Mouse (Mus musculus): ENCODE results near the gene Msx3. TPM values are rescaled to one million over a fixed set of nuclear protein-coding genes. Genes with fewer than 3 reads are reported as not detected.

The Msx3 gene
- polyA plus RNA-seq, 1 experiment from 2014 or later: not detected

GRCm38 (mm10) chr7:140006861-140007611 lies 41.9 kb downstream of the Msx3 start:
- Histone ChIP-seq H3K9ac (no peak overlapping the region), H3K27me3 (no peaks in the 10 kb centered on the region), H3K4me1 (no peaks in the 10 kb centered on the region), H3K4me3 (no peak overlapping the region), H3K36me3 (peaks cover 78% of the 10 kb centered on the region), H3K9me3 (no peaks in the 10 kb centered on the region), H3K27ac (no peak overlapping the region), H3K4me2 (replicated peaks) (no peak overlapping the region)
- ATAC-seq (ENCODE audit: low FRiP score, low read depth): no peak
- 93% methylated on average over 9 of the region's 9 CpGs for WGBS

- WGBS: 94% methylated on average over 8 of the region's 8 CpGs
- Histone ChIP-seq H3K9me3 (no peaks in the 10 kb centered on the region), H3K36me3 (peaks cover 84% of the 10 kb centered on the region), H3K4me1 (no peaks in the 10 kb centered on the region), H3K27me3 (no peaks in the 10 kb centered on the region), H3K9ac (no peak overlapping the region), H3K4me2 (replicated peaks) (no peak overlapping the region), H3K27ac (no peak overlapping the region), H3K4me3 (no peak overlapping the region)
- no peak for ATAC-seq (ENCODE audit: low FRiP score, low read depth)
Measured at GRCm38 (mm10) chr7:140004666-140005065, 44.2 kb downstream of the Msx3 start.

DNA sequence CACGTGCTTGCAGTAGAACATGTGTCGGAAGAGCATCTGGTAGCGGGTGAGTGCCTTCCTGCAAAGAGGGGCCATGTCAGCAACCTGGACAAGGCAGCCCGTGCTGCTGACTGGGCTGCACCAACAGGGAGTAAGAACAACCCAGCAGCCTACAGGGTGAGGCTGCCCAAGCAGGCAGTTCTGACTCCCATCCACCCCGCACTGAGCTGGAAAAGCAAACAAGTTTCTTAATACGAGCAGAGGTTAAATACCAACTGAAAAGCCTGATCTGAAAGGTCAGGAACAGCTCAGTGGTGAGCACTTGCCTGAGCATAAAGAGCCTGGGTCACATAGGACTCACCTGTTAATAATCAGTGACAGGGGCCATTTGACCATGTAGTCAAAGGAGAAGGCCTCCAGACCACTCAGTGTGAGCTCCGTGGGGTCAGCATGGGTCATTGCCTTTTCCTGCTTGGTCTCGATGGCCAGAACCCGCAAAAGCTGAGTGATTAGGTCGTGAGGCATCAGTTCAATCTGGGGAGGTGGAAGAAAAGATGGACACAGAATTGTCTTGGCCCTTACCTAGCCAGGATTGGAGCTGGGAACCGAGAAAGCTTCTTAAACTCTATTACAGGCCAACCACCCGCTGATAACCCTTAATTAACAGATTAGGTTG lies 47.7 kb downstream of the Msx3 start:
- no peak overlapping the region for H3K9ac ChIP-seq
- H3K4me1 ChIP-seq: no peaks in the 10 kb centered on the region
- H3K4me3 ChIP-seq: no peak overlapping the region
- WGBS: 60% methylated on average over 12 of the region's 12 CpGs
- H3K9me3 ChIP-seq: no peaks in the 10 kb centered on the region
- H3K36me3 ChIP-seq: peaks cover 95% of the 10 kb centered on the region
- ATAC-seq (ENCODE audit: low FRiP score, low read depth): no peak
- H3K27me3 ChIP-seq: no peaks in the 10 kb centered on the region
- H3K27ac ChIP-seq: no peak overlapping the region
- H3K4me2 ChIP-seq (replicated peaks): no peak overlapping the region

DNA sequence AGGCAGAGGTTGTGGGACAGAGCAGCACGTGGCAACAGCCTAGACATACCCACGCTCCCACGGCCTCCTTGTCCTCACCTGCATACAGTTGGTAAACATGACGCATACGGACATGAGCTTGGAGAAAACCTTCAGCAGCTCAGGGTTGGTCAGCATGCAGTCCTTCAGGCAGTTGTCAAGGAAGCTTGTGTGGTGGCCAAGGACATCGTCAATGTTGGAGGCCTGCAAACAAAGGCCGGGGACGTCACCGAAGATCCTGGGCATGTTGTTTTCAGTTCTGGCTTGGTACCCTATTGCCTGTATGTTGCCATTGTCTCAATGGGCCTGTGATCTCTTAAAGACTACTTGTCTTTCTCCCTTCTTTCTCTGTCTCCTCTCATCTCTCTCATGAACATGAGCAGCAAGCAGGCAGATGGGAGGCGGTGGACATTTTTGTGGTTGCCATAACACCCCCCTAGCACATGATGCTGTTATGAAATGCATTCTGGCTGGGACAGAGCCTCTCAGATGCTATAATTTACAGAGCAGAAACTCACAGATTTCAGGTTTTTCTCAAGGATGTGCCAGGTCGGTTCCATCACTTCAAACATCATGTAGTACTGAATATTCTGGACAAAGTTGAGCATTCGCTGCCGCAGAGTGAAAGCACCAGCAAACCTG lies 50.1 kb downstream of the Msx3 start:
- Histone ChIP-seq H3K4me3 (no peak overlapping the region), H3K27me3 (no peaks in the 10 kb centered on the region), H3K9me3 (no peaks in the 10 kb centered on the region), H3K36me3 (peaks cover 96% of the 10 kb centered on the region), H3K9ac (no peak overlapping the region), H3K27ac (no peak overlapping the region), H3K4me1 (no peaks in the 10 kb centered on the region), H3K4me2 (replicated peaks) (no peak overlapping the region)
- ATAC-seq (ENCODE audit: low FRiP score, low read depth): no peak
- 98% methylated on average over 13 of the region's 13 CpGs for WGBS

Other genes starting within 250 kb of the Msx3 start
- gene Adgra1, start 214.9 kb downstream of the Msx3 start, polyA plus RNA-seq (2015; fragmentation: Nextera tagmentation; extraction: Ambion mirVana): 0.05 and 0.13 TPM in 2 replicates
- 0.11 and 0.20 TPM in 2 replicates for gene Kndc1, start 154.4 kb downstream of the Msx3 start, polyA plus RNA-seq (2015; fragmentation: Nextera tagmentation; extraction: Ambion mirVana)
- gene Utf1, start 105.3 kb downstream of the Msx3 start, polyA plus RNA-seq (2015; fragmentation: Nextera tagmentation; extraction: Ambion mirVana): 0.15 TPM in 1 of 2 replicates, not detected in the other
- 0.52 and 0.53 TPM in 2 replicates for gene 6430531B16Rik, start 70.3 kb downstream of the Msx3 start, polyA plus RNA-seq (2015; fragmentation: Nextera tagmentation; extraction: Ambion mirVana)
- gene Adam8, start 56.5 kb downstream of the Msx3 start, polyA plus RNA-seq (2015; fragmentation: Nextera tagmentation; extraction: Ambion mirVana): 2.3 and 2.8 TPM in 2 replicates
- 38.9 and 41.8 TPM in 2 replicates for gene Zfp511, start 12.7 kb downstream of the Msx3 start, polyA plus RNA-seq (2015; fragmentation: Nextera tagmentation; extraction: Ambion mirVana)
- 67.4 and 68.0 TPM in 2 replicates for gene Tubgcp2, start 12.4 kb downstream of the Msx3 start, polyA plus RNA-seq (2015; fragmentation: Nextera tagmentation; extraction: Ambion mirVana)
- 1.1 TPM in 2 replicates for gene Caly, start 33.5 kb upstream of the Msx3 start, polyA plus RNA-seq (2015; fragmentation: Nextera tagmentation; extraction: Ambion mirVana)
- gene Prap1, start 44.3 kb upstream of the Msx3 start, polyA plus RNA-seq (2015; fragmentation: Nextera tagmentation; extraction: Ambion mirVana): 0.25 TPM in 1 of 2 replicates, not detected in the other
- 22.1 and 24.9 TPM in 2 replicates for gene Fuom, start 53.4 kb upstream of the Msx3 start, polyA plus RNA-seq (2015; fragmentation: Nextera tagmentation; extraction: Ambion mirVana)
- gene Paox, start 66.7 kb upstream of the Msx3 start, polyA plus RNA-seq (2015; fragmentation: Nextera tagmentation; extraction: Ambion mirVana): 18.9 and 19.6 TPM in 2 replicates
- gene Echs1, start 67.4 kb upstream of the Msx3 start, polyA plus RNA-seq (2015; fragmentation: Nextera tagmentation; extraction: Ambion mirVana): 150 and 151 TPM in 2 replicates
- 22.7 and 23.6 TPM in 2 replicates for gene Mtg1, start 88.5 kb upstream of the Msx3 start, polyA plus RNA-seq (2015; fragmentation: Nextera tagmentation; extraction: Ambion mirVana)
- gene Sprn, start 105.8 kb upstream of the Msx3 start, polyA plus RNA-seq (2015; fragmentation: Nextera tagmentation; extraction: Ambion mirVana): 0.17 and 0.23 TPM in 2 replicates
- gene Olfr522, start 115.7 kb upstream of the Msx3 start, polyA plus RNA-seq (2015; fragmentation: Nextera tagmentation; extraction: Ambion mirVana): not detected in 2 replicates
- gene Olfr523, start 124.1 kb upstream of the Msx3 start, polyA plus RNA-seq (2015; fragmentation: Nextera tagmentation; extraction: Ambion mirVana): not detected in 2 replicates
- gene Olfr524, start 156.9 kb upstream of the Msx3 start, polyA plus RNA-seq (2015; fragmentation: Nextera tagmentation; extraction: Ambion mirVana): not detected in 2 replicates
- gene Cd163l1, start 169.2 kb upstream of the Msx3 start, polyA plus RNA-seq (2015; fragmentation: Nextera tagmentation; extraction: Ambion mirVana): 0.04 and 0.15 TPM in 2 replicates
- not detected in 2 replicates for gene 5830411N06Rik, start 198.2 kb upstream of the Msx3 start, polyA plus RNA-seq (2015; fragmentation: Nextera tagmentation; extraction: Ambion mirVana)

Measured in limb, embryonic 13.5 days (tissue).